ENCODE assay signal across 25 mouse cellular contexts in genomic region chr12:25262461-25262860, GRCm38 (mm10).
"Had no signal": no experiment of that assay in that cellular context is flagged by ENCODE, and none has a peak within 500 bp of the region (broad histone marks: within the 10 kb centered on the region; RNA-seq: fewer than 3 reads in every experiment).

No protein-coding gene starts in this region.

- H3K4me2 ChIP-seq: heart, embryonic 11.5 days; heart, embryonic 13.5 days; heart, embryonic 15.5 days; hindbrain, embryonic 13.5 days; hindbrain, embryonic 15.5 days; kidney, embryonic 15.5 days; limb, embryonic 13.5 days; limb, embryonic 15.5 days had no signal

- H3K9ac ChIP-seq: heart, embryonic 13.5 days; heart, embryonic 15.5 days; hindbrain, embryonic 13.5 days; hindbrain, embryonic 15.5 days; kidney, embryonic 15.5 days; limb, embryonic 13.5 days; limb, embryonic 15.5 days had no signal

- DNase-seq: gastrocnemius, postnatal 14 days; gastrocnemius, postnatal 36 days; heart, adult 11 months; heart, adult 2 months; heart, postnatal 14 days; heart, postnatal 36 days; kidney, adult 11 months; kidney, adult 2 months; kidney, adult 9 months; kidney, postnatal 14 days; kidney, postnatal 36 days; layer of hippocampus, adult 9-11 months; layer of hippocampus, postnatal 36 days; left cerebral cortex, postnatal 4 days had no signal

- H3K36me3 ChIP-seq: heart, embryonic 13.5 days; heart, embryonic 15.5 days; hindbrain, embryonic 13.5 days; hindbrain, embryonic 15.5 days; kidney, embryonic 15.5 days; limb, embryonic 13.5 days; limb, embryonic 15.5 days had no signal

- H3K27ac ChIP-seq: heart, adult 2 months; heart, embryonic 13.5 days; heart, embryonic 15.5 days; hindbrain, embryonic 13.5 days; hindbrain, embryonic 15.5 days; hindbrain, postnatal 0 days; kidney, embryonic 15.5 days; kidney, postnatal 0 days; limb, embryonic 13.5 days; limb, embryonic 15.5 days had no signal

- H3K4me3 ChIP-seq: heart, adult 2 months; heart, embryonic 13.5 days; heart, embryonic 15.5 days; hindbrain, embryonic 13.5 days; hindbrain, embryonic 15.5 days; kidney, embryonic 15.5 days; limb, embryonic 13.5 days; limb, embryonic 15.5 days had no signal

- ATAC-seq: hindbrain, postnatal 0 days; intestine, embryonic 16.5 days had no signal

- H3K9me3 ChIP-seq: heart, embryonic 13.5 days; heart, embryonic 15.5 days; hindbrain, embryonic 13.5 days; hindbrain, embryonic 15.5 days; kidney, embryonic 15.5 days; limb, embryonic 13.5 days; limb, embryonic 15.5 days had no signal

- H3K27me3 ChIP-seq: heart, embryonic 15.5 days; hindbrain, embryonic 13.5 days; hindbrain, embryonic 15.5 days; kidney, embryonic 15.5 days; limb, embryonic 13.5 days had no signal
